Mouse (Mus musculus): Measurements from ENCODE around the gene Cyp2d22. TPM values are rescaled to one million over a fixed set of nuclear protein-coding genes. Genes with fewer than 3 reads are reported as not detected.
"Not testable (repeated sequence)": the region's sequence is repeated elsewhere in the genome, so short reads cannot be mapped to it uniquely, and the experiment has no call there.

Gene Cyp2d22
- 0.64 TPM in 1 of 2 replicates, not detected in the other for total RNA-seq (2017)

DNA sequence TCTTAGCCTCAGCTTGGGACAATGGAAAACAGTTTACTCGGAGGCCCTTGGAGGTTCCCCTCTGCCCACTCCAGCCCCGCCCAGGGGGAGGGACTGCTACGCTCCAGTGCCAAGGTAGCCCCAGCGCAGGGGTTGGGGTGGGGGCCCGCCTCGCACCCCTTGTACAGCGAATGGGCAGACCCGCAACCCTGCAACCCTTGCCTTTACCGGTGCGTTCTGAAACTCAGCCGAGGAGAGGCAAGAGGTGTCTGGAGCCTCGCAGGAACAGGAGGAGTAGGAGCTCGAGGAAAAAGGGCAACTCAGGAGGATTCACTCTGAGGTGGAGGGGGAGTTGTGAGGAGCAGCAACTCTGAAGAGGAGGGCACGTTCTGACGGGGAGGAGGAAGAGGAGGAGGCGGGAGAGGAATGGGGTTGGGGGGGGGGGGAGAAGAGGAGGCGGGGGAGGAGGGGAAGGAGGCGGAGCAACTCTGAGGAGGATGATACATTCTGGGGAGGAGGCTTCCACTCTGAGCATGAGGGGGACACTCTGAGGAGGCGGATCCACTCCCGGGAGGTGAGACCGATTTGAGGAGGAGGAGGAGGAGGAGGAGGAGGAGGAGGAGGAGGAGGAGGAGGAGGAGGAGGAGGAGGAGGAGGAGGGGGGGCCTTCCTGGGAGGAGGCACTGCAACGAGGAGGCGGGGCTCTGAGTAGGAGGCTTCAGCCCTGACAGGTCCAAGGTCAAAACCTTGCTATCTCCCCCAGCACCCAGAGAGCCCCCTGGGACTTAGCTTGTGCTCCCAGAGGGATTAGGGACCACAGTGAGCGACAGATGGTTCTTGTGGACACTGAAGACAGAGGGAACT lies at the start of gene Cyp2d22:
Gene Cyp2d22 (minus strand): TSS at position 390 of the 843 bp plus-strand sequence.
- ATAC-seq (replicated peaks; ENCODE audit: low read depth, poor library complexity, severe bottlenecking): peak; percentile 76

- no peak for ATAC-seq (replicated peaks; ENCODE audit: low read depth, poor library complexity, severe bottlenecking)
These were observed 43.4 kb upstream of the Cyp2d22 start for GRCm38 (mm10) chr15:82423471-82423870.

GRCm38 (mm10) chr15:82422935-82423334 lies 42.9 kb upstream of the Cyp2d22 start:
- no peak for ATAC-seq (replicated peaks; ENCODE audit: low read depth, poor library complexity, severe bottlenecking)

DNA sequence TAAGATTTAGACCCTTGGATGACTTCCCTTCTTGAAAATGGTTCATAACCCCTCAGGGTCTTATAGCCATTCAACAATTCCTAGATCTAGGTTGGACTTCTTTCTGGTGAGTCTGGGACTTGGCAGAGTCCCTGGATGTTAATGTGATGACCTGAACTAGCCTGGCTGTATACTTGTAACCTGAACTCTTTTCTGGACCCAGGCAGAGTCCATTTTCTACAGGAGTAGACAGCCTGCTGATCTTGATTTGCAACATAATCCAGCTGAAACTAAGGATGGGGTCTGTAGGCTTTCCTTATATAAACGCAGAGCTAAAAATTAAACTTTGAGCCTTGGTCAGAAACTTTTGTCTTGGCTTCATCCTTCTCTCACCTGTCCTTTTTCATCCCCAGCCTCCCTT lies 38.6 kb upstream of the Cyp2d22 start:
- ATAC-seq (replicated peaks; ENCODE audit: low read depth, poor library complexity, severe bottlenecking): no peak

DNA sequence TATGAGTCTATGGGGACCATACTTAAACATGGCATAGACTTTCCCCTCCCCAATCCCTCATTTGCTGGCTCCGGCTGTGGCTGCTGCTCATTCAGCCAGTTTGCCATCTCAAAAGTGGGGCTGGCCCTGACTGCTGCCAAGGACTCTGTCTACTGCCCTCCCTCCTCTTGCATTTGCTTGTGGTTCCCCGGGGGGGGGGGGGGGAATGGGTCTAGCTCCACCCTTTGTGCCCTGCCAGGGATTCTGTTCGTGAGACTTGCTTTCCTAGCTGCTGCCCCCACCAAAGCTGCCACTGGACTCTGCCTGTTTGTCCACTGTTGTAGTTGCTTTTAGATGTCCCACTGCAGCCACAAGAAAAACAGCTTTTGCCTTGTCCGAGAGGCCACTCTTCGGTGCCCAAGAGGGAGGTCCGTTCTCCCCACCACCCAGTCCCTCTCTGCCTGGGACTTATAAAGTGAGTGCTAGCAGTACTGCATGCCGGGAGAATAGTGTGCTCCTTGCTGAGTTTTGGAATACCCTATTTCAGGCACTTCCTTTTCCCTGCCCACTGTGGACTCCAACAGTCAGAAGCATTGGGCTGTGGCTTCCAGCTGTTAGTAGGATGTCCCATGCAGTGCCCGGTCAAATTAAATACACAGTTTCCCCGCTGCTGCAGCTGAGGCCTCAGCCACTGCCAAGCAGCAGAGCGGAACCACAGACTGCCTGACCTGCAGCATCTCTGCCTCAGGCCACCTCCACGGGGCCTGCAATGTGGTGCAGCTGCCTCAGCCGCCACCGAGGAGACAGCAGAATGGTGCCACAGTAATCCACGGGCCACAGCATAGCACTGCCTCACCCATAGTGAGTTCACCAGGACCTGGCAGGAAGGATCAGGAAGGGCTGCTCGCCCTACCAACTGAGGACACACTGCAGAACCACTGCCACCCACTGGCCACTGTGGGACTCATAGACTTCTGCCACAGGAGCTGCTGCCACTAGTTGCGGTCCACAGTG lies 37.0 kb upstream of the Cyp2d22 start:
- ATAC-seq (replicated peaks; ENCODE audit: low read depth, poor library complexity, severe bottlenecking): peak; percentile 99

- ATAC-seq (replicated peaks; ENCODE audit: low read depth, poor library complexity, severe bottlenecking): no peak
These were observed 27.5 kb upstream of the Cyp2d22 start for GRCm38 (mm10) chr15:82407536-82407935.

GRCm38 (mm10) chr15:82406981-82407380 lies 26.9 kb upstream of the Cyp2d22 start, which contains the start of gene Cyp2d10:
Gene Cyp2d10, minus strand, starts transcription at chr15:82407195.
- ATAC-seq (replicated peaks; ENCODE audit: low read depth, poor library complexity, severe bottlenecking): no peak

GRCm38 (mm10) chr15:82404163-82404562 lies 24.1 kb upstream of the Cyp2d22 start:
- no peak for ATAC-seq (replicated peaks; ENCODE audit: low read depth, poor library complexity, severe bottlenecking)

- no peak for ATAC-seq (replicated peaks; ENCODE audit: low read depth, poor library complexity, severe bottlenecking)
These were observed 23.5 kb upstream of the Cyp2d22 start for GRCm38 (mm10) chr15:82403606-82404005.

GRCm38 (mm10) chr15:82402741-82403140 lies 22.7 kb upstream of the Cyp2d22 start:
- ATAC-seq (replicated peaks; ENCODE audit: low read depth, poor library complexity, severe bottlenecking): no peak

- ATAC-seq (replicated peaks; ENCODE audit: low read depth, poor library complexity, severe bottlenecking): no peak
These were observed 22.0 kb upstream of the Cyp2d22 start for GRCm38 (mm10) chr15:82402106-82402505.

DNA sequence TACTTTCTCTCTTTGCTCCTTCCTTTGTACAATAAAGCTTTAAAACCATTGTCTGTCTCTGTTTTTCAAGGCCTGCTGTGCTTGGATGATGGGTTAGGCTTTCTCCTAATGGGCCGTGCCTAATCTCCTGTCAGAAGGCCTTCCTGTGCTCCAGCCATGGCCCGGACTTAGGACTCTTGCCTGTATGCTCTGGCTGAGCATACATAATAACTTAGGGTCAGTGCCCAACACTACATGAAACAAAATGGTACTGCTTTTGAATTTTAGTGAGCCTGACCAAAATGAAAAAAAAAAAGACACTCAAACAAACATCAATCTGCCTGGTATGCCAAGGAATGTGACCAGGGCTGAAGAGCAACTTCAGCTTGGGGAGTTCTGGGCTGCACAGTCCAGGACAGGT lies 21.5 kb upstream of the Cyp2d22 start:
- ATAC-seq (replicated peaks; ENCODE audit: low read depth, poor library complexity, severe bottlenecking): no peak

GRCm38 (mm10) chr15:82395955-82396354 lies 15.9 kb upstream of the Cyp2d22 start:
- ATAC-seq (replicated peaks; ENCODE audit: low read depth, poor library complexity, severe bottlenecking): not testable (repeated sequence)

DNA sequence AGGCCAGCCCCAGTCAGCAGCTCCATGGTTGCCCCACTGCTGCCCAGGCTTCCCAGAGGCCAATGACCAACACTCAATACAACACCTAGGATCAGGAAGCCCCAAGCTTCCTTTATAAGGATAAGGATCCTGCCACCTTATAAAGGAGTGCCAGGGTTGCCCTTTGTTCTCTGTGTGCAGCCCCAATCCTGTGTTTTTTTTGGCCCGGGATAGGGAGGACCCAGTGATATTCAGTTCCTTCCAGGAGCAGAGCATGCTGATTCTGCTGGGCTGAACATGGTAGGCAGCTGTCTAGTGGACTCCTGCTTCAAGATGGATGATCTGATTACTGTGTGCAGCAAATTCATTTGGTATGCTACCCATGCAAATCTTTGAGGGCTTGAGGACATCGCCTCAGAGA lies 13.9 kb upstream of the Cyp2d22 start, which contains the start of gene Cyp2d11:
Gene Cyp2d11 (minus strand): TSS at position 101 of the 400 bp plus-strand sequence.
- not testable (repeated sequence) for ATAC-seq (replicated peaks; ENCODE audit: low read depth, poor library complexity, severe bottlenecking)

- ATAC-seq (replicated peaks; ENCODE audit: low read depth, poor library complexity, severe bottlenecking): not testable (repeated sequence)
These were observed 9.9 kb upstream of the Cyp2d22 start for GRCm38 (mm10) chr15:82389916-82390315.

DNA sequence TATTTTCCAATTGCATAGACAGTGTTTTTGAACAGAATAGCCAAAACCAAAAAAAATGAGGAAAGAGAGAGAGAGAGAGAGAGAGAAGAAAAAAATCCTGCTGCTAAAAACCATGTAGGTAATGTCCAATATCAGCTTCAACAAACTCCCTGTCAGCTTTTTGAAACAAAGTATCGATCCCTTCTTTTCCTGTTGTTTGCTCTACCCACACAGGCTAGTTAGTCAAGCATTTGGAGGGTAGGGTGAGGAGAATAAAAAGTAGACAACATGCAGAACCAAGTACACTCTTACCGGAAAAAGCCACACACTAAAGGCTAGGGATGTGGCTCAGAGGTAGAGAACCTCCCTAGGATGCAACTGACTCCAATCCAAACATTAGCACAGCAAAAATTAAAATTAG lies 5.7 kb upstream of the Cyp2d22 start:
- ATAC-seq (replicated peaks; ENCODE audit: low read depth, poor library complexity, severe bottlenecking): no peak

- ATAC-seq (replicated peaks; ENCODE audit: low read depth, poor library complexity, severe bottlenecking): no peak
These were observed 2.4 kb upstream of the Cyp2d22 start for GRCm38 (mm10) chr15:82382441-82382840.

DNA sequence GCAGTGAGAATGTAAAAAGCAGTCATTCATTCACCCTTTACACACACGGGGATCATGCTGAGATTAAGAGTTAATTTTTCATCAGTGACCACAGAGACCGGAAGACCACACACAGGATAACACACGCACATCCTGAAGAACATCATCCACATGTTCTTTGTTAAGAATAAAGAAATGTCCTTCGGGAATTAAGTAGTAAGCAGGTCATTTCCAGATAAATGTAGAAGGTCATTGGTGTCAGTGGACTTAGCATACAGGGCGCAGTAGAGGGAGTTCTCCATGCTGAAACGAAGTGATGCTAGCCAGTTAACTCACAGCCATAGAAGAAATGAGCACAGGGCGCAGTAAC lies 628 bp upstream of the Cyp2d22 start:
- ATAC-seq (replicated peaks; ENCODE audit: low read depth, poor library complexity, severe bottlenecking): no peak

DNA sequence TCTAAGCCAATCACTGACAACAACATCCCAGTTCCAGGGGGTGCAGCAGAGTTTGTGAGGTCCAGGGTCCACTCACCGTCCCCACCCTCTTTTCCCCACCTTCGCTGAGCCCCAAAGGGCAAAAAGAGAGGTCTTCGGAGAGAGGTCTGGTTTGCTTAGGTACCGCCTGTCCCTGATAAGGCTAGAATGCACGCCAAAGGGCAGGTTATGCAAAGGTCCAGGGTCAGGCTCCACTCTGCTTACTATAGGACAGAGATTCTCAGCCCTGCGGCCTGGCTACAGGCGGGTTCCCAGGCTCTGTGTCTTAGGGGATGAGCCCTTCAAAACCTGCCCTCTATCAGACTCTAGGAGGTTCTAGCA lies 569 bp downstream of the Cyp2d22 start:
- ATAC-seq (replicated peaks; ENCODE audit: low read depth, poor library complexity, severe bottlenecking): peak; percentile 27; the same call in 1 of the 2 replicates

- ATAC-seq (replicated peaks; ENCODE audit: low read depth, poor library complexity, severe bottlenecking): no peak
These were observed 1.5 kb downstream of the Cyp2d22 start for GRCm38 (mm10) chr15:82378261-82379180.

Data from common myeloid progenitor, adult 5-6 weeks (primary cell).